Mouse (Mus musculus) ovary, postnatal 36 days (tissue): ENCODE measurements at regions not wholly inside any gene's neighbourhood (a gene's known extent, or its start where the extent isn't known, plus 50 kb on each side); places are given as distances from the start of the nearest gene placed in this dataset.

Source experiments
- DNase-seq: peaks from one replicate; pipeline ENCODE4 v3.0.0; 2022; ENCODE audit warnings: low spot score, mixed read lengths

DNA sequence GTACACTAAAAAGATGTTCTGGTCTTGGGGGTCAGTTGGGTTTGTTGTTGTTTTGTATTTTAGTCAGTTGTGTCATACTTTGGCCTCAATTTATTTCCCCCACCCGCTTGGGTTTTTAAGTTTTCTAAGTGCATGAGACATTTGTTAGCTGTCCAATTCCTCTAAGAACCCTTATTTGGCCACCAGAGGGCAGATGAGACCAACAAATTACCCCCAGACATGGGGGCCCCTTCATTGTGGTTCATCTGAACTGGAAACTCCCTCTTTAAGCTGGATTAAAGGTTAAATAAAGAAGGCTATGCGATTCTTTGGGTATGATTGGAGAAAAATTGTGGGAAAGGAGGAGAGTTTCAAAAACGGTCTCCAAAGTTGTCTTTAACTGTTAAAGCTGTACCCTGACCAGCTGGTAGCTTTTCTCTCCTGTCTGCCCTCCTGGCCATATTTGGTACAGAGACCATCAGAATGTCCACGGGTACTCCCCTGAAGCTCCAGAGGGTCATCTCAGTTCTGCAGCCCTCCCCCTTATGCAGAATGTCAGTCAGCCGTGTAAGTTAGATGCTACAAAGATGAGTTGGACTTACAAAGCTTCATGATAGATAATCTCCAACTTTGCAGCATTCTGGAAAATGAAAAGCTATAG, 238.6 kb downstream of the Foxa2 start:
- no peak for DNase-seq

DNA sequence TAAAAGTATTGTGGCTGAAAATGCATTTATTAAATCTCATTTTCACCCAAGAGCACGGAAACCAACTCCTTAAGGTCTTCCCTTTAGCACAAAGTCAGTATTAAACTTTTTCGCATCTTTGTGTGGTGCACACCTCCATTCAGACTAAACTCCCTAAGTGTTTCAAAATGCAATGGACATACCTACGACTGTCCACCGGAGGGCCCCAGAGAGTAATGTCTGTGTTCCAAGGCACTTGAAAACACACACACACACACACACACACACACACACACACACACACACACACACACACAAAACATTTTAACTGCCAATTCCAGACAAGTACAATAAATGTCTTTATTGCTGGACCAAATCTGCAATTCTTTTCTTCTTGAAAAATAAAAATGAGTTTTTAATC, 243.7 kb downstream of the Foxa2 start:
- peak; percentile 18 for DNase-seq

DNA sequence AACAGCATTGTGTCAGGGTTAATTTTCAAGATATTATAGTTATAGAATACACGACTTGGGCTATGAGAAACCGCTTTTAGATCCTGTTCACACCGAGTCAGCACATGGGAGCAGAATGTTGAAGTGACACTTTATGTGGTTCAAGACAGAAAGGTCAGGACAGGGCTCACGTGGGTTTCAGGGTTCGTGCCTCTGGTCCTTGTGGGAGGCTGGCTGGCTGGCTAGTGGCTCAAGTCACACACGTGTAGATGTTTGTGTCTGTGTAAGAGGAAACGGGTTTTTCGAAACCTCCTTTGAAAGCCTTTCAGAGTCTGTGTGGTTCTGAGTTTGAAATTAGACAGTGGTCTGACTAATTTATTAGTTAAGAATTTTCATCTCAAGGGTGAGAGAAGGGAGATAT, 255.3 kb downstream of the Foxa2 start:
- no peak for DNase-seq

DNA sequence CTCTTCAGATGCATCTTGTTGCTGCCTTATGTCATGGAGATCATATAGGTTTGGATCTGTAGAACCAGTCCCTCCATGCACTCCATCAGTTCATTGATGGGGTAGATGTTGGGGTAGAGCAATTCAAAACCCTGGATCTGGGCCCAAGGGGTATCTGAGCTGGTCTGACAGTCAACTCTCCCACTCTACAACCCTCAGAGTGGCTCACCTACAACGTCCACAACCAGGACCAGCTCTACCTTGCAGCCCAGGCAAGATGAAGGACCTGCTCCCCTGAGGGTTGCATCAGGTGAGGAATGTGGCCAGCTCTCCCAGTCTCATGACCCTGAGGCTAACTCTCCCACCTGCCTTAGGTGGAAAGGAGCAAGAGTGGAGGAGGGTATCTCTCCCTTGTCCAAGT, 256.9 kb downstream of the Foxa2 start:
- DNase-seq = no peak

DNA sequence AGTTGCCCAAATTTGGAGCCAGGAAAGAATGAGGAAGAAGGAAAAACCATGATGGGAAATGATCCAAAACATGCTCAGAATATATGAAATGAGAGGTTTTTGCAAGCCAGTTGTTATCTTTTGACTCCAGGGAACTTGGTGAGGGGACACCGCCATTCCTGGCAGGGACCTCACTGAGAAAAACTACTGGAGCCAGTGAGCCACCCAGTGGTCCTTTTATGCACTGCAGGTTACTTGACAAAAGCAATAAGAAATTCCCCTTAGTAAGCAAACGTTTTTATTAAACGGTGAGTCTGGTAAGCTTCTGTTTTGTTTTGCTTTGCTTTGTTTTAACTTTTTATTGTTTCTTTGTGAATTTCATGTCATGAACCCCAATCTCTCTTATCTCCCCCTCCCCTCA, 257.5 kb downstream of the Foxa2 start:
- DNase-seq = peak; percentile 24

DNA sequence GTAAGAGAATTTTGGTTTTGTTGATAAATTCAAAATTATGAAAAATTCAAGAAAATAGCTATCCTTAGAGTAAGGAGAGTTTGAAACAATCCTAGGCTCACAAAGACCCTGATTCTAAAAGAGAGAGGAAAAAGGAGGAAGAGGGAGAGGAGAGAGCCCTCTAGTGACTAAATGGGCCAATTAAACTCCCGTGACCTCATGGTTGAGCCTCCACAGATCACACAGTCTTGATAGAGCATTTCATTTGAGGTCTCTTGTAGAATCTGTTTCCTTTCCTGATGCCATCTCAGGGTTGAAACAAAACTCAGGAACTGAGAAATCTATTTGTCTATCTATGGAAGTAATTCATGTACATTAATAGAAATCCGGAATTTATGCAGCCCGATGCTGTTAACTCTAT, 258.8 kb downstream of the Foxa2 start:
- DNase-seq = no peak

DNA sequence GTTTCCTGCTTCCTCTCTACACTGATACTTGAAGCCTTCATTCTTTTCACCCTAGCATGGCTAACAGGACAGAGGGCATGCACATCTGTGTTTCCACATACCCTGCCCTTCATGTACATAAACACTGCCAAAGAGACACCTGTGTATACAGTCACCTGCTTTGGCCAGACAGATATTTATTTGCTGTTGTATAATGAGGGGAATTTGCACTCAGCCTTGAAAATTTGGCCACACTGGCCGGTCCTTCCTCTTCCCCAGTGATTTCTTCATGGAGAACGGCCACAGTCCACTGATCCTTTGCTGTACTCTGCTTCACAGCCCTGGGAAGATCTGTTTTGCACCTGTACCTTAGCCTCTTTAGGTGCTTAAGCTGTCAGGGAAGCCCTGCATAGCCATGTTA, 264.3 kb downstream of the Foxa2 start:
- no peak for DNase-seq

DNA sequence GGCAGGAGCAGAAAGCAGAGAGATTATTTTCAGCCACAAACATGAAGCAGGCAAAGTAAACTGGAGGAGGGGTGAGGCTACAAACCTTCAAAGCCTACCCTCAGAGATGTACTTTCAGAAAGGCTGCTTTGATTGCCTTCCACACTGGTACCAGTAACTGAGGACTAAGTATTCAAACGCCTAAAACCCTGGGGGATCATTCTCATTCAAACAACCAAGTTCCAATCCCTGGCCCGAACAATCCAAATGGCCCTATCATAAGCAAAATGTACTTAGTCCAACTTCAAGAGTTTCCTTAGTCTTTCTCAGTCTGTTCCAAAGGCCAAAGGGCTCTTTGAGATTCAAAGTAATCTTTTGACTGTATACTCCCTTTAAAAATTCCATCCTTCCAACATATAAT, 270.5 kb downstream of the Foxa2 start:
- DNase-seq = no peak

DNA sequence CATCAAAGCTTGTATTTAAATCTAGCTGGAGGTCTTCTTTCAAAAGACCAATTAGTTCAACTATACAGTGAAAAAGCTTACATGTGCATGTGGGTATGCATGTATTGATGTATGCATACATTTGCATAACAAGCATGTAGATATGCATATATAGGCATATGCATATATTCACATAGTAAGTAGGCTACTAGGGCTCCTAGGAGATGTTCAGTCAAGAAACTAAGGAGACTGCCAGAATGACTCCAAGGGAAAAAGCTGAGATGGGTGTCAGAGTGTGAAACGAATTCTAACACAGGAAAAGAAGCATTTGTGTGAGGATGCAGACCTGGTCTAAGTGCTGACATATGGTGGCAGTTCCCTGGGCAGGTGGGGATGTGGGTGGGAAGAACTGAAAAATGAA, 274.2 kb downstream of the Foxa2 start:
- DNase-seq = no peak

DNA sequence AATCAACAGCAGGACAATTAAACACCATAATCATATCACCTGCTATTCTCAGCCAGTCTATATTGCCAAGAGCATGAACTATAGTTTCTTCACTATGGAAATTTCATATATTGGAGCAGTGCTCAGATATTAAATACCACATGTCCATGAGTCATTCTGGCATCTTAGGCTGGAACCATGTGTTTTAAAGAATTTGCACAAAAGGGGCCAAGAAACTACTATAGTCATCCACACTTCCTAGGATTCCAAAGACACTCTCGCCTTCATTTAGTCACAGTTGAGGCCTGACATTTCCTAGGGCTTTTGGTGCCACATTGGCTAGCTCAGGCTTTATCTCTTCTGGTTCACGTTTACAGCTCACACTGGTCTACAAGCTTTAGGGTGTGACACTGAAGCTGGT, 293.7 kb downstream of the Foxa2 start:
- DNase-seq = no peak

DNA sequence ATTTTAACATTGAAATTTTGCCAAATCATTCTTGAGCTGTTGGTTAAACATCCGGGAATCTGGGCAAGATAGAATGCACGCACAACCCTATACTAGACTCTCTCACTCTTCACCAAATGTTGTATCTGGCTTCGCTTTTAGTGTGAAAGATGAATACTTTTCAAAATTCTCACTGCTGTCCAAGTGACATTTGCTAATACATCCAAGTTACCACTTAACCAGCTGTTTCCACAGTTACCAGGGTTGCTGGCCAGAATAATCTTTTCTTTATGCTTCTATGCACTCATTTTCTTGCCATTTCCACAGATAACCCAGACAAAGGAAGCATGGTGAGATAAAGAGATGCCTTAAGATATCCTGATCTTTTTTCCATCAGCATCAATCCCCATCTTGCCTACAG, 294.9 kb downstream of the Foxa2 start:
- no peak for DNase-seq

DNA sequence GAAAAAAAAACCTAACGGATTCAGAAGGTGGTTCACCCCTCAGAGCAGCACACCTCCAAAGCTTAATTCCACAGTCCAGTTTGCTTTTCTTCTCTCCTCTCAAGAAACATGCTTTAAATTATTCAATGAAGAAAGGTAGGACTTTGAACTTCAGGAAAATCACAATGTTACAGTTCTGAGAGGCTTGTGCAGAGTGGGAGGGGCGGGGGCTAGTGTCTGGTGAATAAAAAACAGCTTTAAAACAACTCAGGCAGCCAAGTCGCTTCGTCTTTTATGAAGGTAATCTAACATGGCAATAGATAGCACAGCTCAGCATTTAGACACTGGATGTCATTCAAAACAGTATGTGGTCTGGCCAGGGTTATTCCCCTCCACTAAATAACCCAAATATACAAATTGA, 298.8 kb downstream of the Foxa2 start:
- DNase-seq = no peak

DNA sequence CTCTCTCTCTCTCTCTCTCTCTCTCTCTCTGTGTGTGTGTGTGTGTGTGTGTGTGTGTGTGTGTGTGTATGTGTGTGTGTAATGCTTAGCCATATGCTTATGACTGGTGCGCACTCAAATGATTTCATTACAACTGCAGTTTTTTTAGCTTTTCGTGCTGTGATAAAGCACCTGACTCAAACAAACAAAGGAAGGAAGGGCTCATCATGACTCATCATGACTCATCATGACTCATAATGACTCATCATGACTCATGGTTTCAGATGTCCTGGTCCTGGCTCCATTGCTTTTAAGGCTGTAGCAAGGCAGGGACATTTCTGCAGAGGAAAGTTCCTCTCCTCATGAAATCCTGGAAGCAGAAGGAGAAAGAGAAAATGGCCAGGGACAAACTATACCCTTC, 302.9 kb downstream of the Foxa2 start:
- DNase-seq = no peak

DNA sequence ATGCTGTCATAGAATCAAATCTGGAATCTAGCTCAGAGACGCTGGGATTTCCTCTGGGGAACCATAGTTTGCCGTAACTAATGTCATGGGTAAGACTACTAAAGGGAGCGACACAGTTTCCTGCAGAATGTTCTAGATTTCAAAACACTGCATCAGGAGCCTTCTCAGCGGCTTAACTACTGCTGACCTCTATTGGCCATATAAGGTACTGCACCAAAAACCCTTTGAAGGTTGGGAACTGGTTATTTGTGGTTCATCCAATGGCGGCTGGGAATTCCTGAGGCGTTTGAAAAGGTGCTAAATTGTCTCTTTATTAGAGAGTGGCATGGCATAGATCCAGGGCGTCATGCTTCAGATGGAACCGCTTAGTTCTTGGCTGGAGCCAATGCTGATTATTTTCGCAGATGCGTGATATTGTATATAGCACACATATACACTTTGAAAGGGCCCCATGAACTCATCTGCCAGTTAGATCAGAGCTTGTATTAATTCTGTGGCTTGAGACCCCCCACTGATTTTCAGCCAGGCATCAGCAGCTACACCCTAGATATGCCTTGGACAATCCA, 308.4 kb downstream of the Foxa2 start:
- DNase-seq = no peak

DNA sequence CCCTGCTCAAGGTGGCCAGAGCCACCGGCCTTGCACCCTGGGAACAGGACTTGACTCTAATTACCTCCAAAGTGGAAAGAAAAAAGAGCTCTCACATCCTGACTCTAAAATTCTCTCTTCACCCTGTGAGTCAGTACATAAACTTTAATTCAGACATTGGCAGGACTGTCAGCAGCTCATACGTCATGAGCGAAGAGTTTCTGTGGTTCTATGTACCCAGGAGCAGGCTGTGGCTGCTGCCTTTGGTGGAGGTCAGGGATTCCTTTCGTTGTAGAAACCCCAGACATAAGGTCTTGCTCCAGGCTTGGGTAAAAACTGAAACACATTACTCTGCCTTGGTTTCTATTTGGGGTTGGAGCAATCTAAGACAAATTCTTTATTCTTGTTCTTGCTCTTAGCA, 319.4 kb downstream of the Foxa2 start:
- no peak for DNase-seq

DNA sequence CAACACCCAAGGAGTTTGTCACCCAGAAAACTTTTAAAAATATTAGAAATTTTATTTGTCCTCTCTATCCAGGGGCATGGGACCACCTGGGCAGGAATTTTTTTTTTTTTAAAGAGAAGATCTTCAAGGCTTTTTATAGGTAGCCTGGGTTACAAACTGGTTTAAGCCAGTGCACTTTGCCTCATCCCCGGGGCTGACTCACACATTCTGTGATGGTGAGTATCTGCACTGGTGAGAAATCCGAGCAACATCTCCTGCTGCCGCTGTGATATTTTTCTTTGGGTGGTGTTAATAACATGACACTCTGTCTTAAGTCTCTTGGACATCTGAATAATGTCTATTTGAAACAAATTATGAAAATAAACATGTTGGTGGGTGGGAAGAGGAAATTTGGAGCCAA, 327.8 kb downstream of the Foxa2 start:
- DNase-seq = no peak

DNA sequence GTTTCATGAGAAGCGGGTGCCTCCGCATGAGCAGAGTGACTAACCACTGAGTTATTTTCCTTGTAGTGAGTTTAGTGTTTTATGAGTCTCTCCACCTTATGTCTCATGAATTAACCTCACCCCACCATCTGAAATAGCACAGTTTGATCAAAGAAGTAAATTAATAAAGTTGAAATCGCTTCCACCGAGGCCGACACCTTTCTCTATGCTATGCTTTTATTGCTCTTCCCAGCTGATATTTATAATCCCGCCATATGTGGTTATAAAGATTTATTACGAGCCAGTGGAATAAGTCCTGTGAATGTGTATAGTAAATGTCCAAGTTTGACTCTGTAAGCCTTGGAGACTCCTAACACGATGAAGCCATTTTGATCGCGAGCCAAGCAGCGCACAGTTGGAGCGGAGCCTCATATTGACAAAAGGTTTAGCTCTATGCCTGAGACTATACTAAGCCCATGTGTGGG, 329.3 kb downstream of the Foxa2 start:
- no peak for DNase-seq

DNA sequence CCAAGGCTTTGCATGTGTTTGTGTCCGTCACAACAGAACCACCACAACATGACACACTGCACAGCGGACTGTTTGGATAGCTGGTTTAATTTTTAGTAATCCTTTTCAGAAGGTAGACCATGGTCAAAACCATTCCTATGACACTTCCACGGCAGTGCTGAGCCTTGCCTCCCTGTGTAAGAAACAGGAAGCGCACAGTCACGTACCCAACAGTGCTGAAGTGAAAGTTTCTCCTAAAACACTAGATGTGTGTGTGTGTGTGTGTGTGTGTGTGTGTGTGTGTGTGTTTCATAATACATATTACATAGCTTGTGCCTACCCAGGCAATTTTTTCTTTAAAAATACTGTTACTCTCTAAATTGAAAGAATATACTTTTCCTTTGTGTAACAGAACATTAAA, 331.0 kb downstream of the Foxa2 start:
- no peak for DNase-seq

DNA sequence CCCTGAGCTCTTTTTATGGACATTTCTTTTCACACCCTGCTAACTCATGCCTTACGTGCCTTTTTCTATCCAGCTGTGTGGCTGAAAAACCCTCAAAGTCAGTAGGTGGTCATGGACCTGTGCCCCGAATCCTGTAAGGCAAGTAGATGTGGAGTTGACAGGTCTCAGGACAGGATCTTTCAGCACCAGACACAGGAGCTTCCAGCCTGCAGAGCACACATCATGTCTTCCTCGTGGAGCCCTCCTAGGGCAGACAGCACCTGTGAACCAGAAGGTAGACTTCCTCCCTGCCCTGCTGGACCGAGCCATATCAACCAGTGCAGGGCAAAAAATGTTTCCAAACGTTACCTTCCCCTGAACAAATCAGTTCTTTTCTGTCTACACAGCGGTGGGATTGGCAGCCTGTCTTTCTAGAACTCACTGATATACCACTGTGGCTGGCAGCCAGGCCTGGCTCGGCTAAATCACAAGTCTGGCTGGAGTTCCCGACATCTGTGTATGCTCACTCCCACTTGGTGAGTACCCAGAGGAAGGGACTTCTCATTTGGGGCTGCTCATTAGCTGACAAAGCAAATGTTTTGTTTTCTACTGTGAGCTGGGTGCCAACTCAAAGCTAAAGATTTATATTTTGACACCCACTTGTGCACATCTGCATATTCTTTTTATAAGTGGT, 336.0 kb downstream of the Foxa2 start:
- no peak for DNase-seq

DNA sequence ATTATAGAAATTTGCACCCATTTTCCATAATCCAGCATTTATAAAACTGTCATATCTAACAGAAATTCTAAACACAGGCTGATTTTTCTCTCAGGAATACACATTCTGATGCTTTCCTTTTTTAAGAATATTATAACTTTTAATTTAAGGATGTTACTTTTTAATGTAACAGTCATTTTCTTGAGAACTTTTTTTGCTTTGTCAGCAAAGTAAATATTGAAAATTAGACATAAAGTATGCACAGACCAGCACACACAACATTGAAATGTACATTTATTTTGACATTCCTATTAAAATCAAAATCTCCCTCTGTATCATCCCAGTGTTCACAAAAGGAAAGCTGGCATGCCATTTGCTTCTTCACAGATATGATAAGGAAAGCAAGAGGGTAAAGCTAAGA, 337.0 kb downstream of the Foxa2 start:
- DNase-seq = no peak

DNA sequence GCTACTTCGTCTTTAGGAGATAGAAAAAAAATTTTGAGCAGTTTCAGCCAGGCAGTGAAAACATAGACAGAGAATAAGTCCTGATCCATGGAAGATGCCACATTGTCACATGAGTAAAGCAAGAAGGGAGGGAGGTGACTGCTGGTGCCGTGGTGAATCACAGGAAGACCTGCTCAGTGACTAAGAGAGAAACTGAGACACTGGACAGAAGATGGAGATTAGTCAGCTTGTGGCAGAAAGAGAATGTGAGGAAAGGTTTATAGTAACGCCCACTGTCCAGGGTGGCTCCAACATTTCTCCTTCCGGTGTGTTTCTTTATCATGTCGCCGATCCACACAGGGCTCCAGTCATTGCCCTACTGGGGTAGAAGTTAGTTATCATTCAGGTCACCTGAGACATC, 339.6 kb downstream of the Foxa2 start:
- no peak for DNase-seq

DNA sequence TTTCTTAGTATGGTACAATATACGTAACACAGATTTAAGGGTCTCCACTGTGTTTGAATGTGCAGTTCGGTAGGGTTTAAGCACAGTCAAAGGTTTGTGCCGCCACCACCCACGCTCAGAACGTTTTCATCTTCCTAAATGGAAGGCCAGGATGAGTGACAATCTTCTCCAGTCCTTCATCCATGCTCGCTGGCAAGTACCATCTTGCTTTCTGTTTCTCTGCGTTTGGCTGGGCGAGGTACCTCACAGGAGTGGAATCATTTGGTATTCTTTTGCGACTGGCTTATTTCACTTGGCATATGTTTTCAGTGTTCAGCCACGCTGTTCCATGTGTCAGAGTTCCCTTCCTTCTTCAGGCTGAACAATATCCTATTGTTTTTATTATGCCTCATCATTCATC, 342.3 kb downstream of the Pax1 start:
- DNase-seq = no peak

DNA sequence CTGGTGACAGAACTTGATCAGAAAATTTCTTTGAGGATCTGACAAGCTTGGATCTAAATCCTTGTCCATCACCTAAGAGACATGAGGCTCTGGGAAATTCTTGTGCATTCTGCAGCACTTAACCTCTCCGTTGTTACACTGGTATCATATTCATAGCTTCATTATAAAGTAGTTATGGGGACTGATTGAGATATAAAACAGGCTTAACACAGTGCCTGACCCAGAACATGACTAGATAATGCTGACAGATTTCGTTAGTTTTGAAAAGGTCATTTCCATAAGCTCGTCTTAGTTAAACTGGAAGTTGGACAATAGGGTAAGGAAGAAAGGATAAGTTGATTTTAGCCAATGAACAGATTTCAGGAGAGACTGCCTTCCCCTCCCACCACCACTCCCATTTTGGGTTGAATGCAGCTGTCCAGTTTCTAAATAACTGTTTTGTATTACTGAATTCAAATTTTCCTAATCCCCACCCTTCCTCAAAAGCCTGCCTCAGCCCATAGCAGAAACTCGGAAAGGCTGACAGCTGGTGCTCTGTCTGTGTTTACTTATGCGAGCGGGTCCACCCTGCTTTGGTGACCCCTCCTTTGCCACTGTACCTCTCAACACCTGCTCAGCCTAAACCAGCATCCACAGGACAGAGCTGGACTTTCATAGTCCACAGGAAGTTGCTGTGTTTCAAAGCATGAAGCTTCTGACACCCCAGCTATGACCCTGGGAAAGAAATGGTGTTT, 340.8 kb downstream of the Pax1 start:
- no peak for DNase-seq
